Mouse (Mus musculus) intestine, embryonic 16.5 days (tissue): ENCODE data around the gene Gpc2. TPM values are rescaled to one million over a fixed set of nuclear protein-coding genes. Genes with fewer than 3 reads are reported as not detected.

ENCODE experiments used
- ATAC-seq: fragments of 200-750 bp; cut with Nextera tagmentation; 2 replicates; pipeline ENCODE4 v1.8.0; 2017; ENCODE audit warnings: moderate TSS enrichment, moderate library complexity
- H3K27ac ChIP-seq: fragments of 300-500 bp; sonication (generic); 2 replicates; pipeline ENCODE4 v1.5.1; 2014; ENCODE audit warnings: mild to moderate bottlenecking, low read length
- H3K27me3 ChIP-seq: fragments of 300-500 bp; sonication (generic); replicated peaks from 2 replicates; pipeline ENCODE4 v1.6.1; 2014; ENCODE audit warnings: low read length, control low read depth, mixed read lengths; ENCODE audit not compliant: control insufficient read depth, insufficient read depth
- H3K36me3 ChIP-seq: fragments of 300-500 bp; sonication (generic); 2 replicates; pipeline ENCODE4 v1.6.1; 2014; ENCODE audit warnings: low read length, control low read depth; ENCODE audit not compliant: control insufficient read depth, insufficient read depth
- H3K4me1 ChIP-seq: fragments of 300-500 bp; sonication (generic); 2 replicates; pipeline ENCODE4 v1.6.1; 2014; ENCODE audit warnings: low read length, control low read depth, mixed read lengths; ENCODE audit not compliant: control insufficient read depth, insufficient read depth
- H3K4me2 ChIP-seq: fragments of 300-500 bp; sonication (generic); 2 replicates; pipeline ENCODE4 v1.6.1; 2014; ENCODE audit warnings: low read depth, low read length, control low read depth
- H3K4me3 ChIP-seq: fragments of 300-500 bp; sonication (generic); 2 replicates; pipeline ENCODE4 v1.5.1; 2014; ENCODE audit warnings: mild to moderate bottlenecking, low read length
- H3K9ac ChIP-seq: fragments of 300-500 bp; sonication (generic); 2 replicates; pipeline ENCODE4 v1.6.1; 2014; ENCODE audit warnings: low read depth, low read length
- H3K9me3 ChIP-seq: fragments of 300-500 bp; sonication (generic); 2 replicates; pipeline ENCODE4 v1.6.1; 2016; ENCODE audit warnings: low read length, control low read depth; ENCODE audit not compliant: control insufficient read depth
- WGBS: fragments of 180-500 bp; shearing (Covaris S2); extraction: QIAGEN DNeasy Blood & Tissue Kit; methylation state at CpG from one replicate; pipeline ENCODE4 v1.1.7; 2014; 5-methylcytosine and 5-hydroxymethylcytosine counted together
- polyA plus RNA-seq: library from polyadenylated mRNA; unstranded; fragments of >200 nt; fragmentation: Nextera tagmentation; extraction: Ambion mirVana; gene quantifications from 2 replicates; pipeline ENCODE4 v1.2.1, GENCODE M21; 2015

Gene Gpc2
- polyA plus RNA-seq, 1 experiment from 2014 or later = 13.1 TPM

- Histone ChIP-seq H3K27ac (no peak overlapping the region), H3K27me3 (no peaks in the 10 kb centered on the region), H3K9me3 (no peaks in the 10 kb centered on the region), H3K4me3 (no peak overlapping the region), H3K4me1 (peaks cover 25% of the 10 kb centered on the region), H3K9ac (no peak overlapping the region), H3K36me3 (peaks cover 23% of the 10 kb centered on the region), H3K4me2 (no peak overlapping the region)
- WGBS = 92% methylated on average over 4 of the region's 4 CpGs
- no peak for ATAC-seq
Measured at GRCm38 (mm10) chr5:138257585-138257978, 22.2 kb downstream of the Gpc2 start.

- ATAC-seq = no peak
- WGBS = 89% methylated on average over 10 of the region's 10 CpGs
- H3K9ac ChIP-seq = peak overlapping the region; percentile 74; the same call in 1 of the 2 replicates
- no peak overlapping the region for H3K4me3 ChIP-seq
- no peak overlapping the region for H3K27ac ChIP-seq
- H3K9me3 ChIP-seq = no peaks in the 10 kb centered on the region
- peaks cover 20% of the 10 kb centered on the region for H3K4me1 ChIP-seq
- peaks cover 23% of the 10 kb centered on the region for H3K36me3 ChIP-seq
- no peaks in the 10 kb centered on the region for H3K27me3 ChIP-seq
- H3K4me2 ChIP-seq = peak overlapping the region; percentile 81; the same call in 1 of the 2 replicates
Measured at GRCm38 (mm10) chr5:138256966-138257584, 22.7 kb downstream of the Gpc2 start.

DNA sequence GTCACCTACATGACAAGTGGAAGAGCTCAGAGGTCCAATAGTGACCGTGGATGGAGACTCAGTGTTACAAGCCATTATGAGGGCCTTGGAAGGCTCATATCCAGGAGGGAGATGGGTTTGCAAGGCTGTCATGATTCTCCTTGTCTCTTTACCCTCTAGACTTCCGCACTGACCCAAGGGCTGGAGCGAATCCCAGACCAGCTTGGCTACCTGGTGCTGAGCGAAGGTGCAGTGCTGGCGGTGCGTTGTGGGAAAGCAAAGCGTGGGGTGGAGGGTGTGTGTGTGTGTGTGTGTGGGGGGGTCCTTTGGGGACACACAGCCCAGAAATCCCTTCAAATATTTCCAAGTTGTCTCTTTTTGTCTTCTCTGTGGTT, 23.7 kb downstream of the Gpc2 start:
- H3K36me3 ChIP-seq = peaks cover 18% of the 10 kb centered on the region
- peak overlapping the region; percentile 83 for H3K27ac ChIP-seq
- H3K27me3 ChIP-seq = no peaks in the 10 kb centered on the region
- H3K9me3 ChIP-seq = no peaks in the 10 kb centered on the region
- H3K4me2 ChIP-seq = peak overlapping the region; percentile 81
- peak overlapping the region; percentile 69 for H3K4me3 ChIP-seq
- peak overlapping the region; percentile 74 for H3K9ac ChIP-seq
- peaks cover 18% of the 10 kb centered on the region for H3K4me1 ChIP-seq
- peak; percentile 50 for ATAC-seq
- WGBS = 10% methylated on average over 7 of the region's 7 CpGs

DNA sequence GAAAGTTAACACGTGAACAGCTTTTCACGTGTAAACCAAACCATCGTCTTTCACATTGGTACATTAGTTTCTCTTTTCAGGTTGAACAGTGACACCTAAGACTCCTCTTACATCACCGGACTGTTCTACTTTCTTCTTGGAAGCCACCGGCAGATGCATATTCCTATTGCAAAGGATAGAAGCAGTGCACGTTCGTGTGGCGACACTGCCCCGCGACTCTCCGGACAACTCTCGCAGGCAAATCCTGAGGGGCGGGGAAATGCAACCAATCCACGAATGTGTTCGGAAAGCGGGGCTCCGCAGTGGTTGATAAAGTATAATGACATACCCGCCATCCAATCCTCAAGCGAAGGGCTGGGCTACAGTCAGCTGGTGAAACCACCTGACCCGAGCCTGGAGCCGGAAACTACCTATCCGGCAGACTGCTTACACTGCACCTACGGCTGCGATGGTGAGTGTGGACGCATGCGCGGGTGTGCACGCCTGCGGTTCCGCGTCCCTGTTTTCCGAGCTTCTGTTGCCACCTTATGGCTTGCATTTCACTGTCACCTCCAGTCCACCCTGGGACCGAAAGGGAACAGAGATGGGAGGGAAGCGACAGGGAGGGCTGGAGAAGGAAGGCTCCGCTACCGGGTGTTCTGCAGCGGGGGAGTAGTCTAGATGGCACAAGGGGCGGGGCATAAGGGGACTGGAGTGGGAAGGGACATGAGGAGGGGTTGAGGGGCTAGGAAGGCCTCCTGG, 24.3 kb downstream of the Gpc2 start, which contains the start of gene Lamtor4:
Lamtor4 (plus strand) TSS at position 130 of the 741 bp plus-strand sequence.
- Histone ChIP-seq H3K27me3 (no peaks in the 10 kb centered on the region), H3K9ac (peak within 1 kb of the TSS; percentile 74), H3K27ac (peak within 1 kb of the TSS; percentile 83), H3K4me1 (peaks cover 16% of the 10 kb centered on the region), H3K4me3 (peak within 1 kb of the TSS; percentile 69), H3K4me2 (peak within 1 kb of the TSS; percentile 81), H3K9me3 (no peaks in the 10 kb centered on the region), H3K36me3 (peaks cover 15% of the 10 kb centered on the region)
- WGBS = under 1% methylated on average over 38 of the region's 38 CpGs
- peak; percentile 100 for ATAC-seq

- Histone ChIP-seq H3K9me3 (no peaks in the 10 kb centered on the region), H3K27me3 (no peaks in the 10 kb centered on the region), H3K27ac (no peak overlapping the region), H3K4me2 (no peak overlapping the region), H3K4me3 (no peak overlapping the region), H3K4me1 (peaks cover 11% of the 10 kb centered on the region), H3K9ac (no peak overlapping the region), H3K36me3 (no peaks in the 10 kb centered on the region)
- no peak for ATAC-seq
- 95% methylated on average over 3 of the region's 3 CpGs for WGBS
Measured at GRCm38 (mm10) chr5:138253061-138253460, 26.7 kb downstream of the Gpc2 start.

DNA sequence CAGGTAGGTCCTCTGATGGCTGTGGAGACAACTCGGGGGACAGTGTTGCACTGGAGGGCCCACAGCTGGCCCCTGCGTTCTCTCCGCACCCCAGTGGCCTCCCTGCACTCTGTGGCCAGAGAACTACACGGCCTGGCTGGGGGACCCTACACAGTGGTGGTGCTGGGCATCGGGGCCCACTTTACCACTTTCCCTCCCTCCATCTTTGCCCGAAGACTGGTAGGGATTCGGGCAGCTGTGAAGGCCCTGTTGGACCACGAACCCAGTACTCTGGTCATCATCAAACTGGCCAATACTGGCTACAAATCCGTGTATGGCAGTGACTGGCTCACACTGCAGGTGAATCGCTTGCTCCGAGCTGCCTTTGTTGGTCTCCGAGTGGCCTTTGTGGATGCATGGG, 28.7 kb downstream of the Gpc2 start:
- Histone ChIP-seq H3K27me3 (no peaks in the 10 kb centered on the region), H3K4me1 (peaks cover 8% of the 10 kb centered on the region), H3K36me3 (no peaks in the 10 kb centered on the region), H3K4me3 (no peak overlapping the region), H3K9ac (no peak overlapping the region), H3K27ac (no peak overlapping the region), H3K9me3 (no peaks in the 10 kb centered on the region), H3K4me2 (no peak overlapping the region)
- WGBS = 84% methylated on average over 12 of the region's 12 CpGs
- no peak for ATAC-seq

DNA sequence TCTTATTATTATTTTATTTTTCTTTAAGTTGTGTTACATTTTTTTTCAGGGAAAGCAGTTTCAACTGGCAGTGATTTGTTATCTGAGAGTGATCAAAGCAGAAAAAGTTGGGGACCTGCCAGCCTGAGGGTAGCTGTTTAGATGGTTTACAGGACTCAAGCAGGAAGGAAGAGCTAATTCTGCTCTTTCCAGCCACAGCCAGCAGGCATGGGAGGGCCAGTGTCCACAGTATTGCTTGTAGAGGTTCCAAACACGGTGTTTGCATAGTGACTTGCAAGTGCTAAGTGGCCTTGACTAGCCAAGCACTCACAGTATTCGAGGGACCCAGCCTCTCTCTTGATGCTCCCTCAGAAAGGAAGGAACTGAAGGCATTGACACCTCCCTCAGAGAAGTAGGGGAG, 38.3 kb downstream of the Gpc2 start:
- Histone ChIP-seq H3K4me1 (no peaks in the 10 kb centered on the region), H3K4me2 (no peak overlapping the region), H3K9me3 (no peaks in the 10 kb centered on the region), H3K27ac (no peak overlapping the region), H3K4me3 (no peak overlapping the region), H3K27me3 (no peaks in the 10 kb centered on the region), H3K36me3 (no peaks in the 10 kb centered on the region), H3K9ac (no peak overlapping the region)
- ATAC-seq = no peak
- 42% methylated on average over 2 of the region's 2 CpGs for WGBS

- Histone ChIP-seq H3K36me3 (no peaks in the 10 kb centered on the region), H3K9ac (no peak overlapping the region), H3K27ac (no peak overlapping the region; the same call in 1 of the 2 replicates), H3K4me3 (no peak overlapping the region), H3K9me3 (no peaks in the 10 kb centered on the region), H3K27me3 (no peaks in the 10 kb centered on the region), H3K4me2 (no peak overlapping the region), H3K4me1 (no peaks in the 10 kb centered on the region)
- peak; percentile 55; the same call in 1 of the 2 replicates for ATAC-seq
Measured at GRCm38 (mm10) chr5:138234224-138234623, 45.6 kb downstream of the Gpc2 start.

DNA sequence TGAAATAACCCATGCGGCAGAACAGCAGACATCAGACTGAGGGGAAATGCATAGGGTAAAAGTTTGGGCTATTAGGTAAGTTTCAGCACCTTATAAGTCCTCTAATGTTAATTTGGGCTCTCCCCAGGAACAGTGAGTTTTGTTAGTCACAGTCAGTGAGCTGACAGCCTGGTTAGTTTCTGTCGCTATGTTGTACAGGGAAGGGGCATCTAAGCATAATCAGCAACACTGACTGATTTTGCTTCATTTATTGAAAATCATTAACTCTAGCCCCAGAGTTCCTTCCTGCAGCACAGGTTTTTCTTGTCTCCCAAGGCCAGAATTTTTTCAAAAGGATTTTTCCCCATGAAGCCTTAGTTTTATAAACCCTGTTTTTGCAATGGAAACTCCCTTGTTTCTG, 46.0 kb downstream of the Gpc2 start:
- no peak overlapping the region for H3K9ac ChIP-seq
- 65% methylated on average over 2 of the region's 2 CpGs for WGBS
- H3K4me3 ChIP-seq = no peak overlapping the region
- no peaks in the 10 kb centered on the region for H3K27me3 ChIP-seq
- H3K4me2 ChIP-seq = no peak overlapping the region
- H3K36me3 ChIP-seq = no peaks in the 10 kb centered on the region
- ATAC-seq = peak; percentile 55; the same call in 1 of the 2 replicates
- H3K27ac ChIP-seq = no peak overlapping the region; the same call in 1 of the 2 replicates
- no peaks in the 10 kb centered on the region for H3K9me3 ChIP-seq
- no peaks in the 10 kb centered on the region for H3K4me1 ChIP-seq
